Mouse (Mus musculus): ENCODE results near the gene Dnajb4. TPM values are rescaled to one million over a fixed set of nuclear protein-coding genes. Genes with fewer than 3 reads are reported as not detected.

Dnajb4 gene
- polyA plus RNA-seq (2012; rRNA removed), result 15.9 and 20.7 TPM in 2 replicates

- TF ChIP-seq POLR2A (IDR thresholded peaks at IDR 0.05; ENCODE audit: borderline replicate concordance, extremely low read depth, insufficient read depth, insufficient read length, poor library complexity, severe bottlenecking) (peak; percentile 95), CTCF (IDR thresholded peaks at IDR 0.05; ENCODE audit: borderline replicate concordance, extremely low read depth, insufficient read depth, insufficient read length) (no peak)
- DNase-seq (ENCODE audit: low read depth), result peak; percentile 99
Measured at GRCm38 (mm10) chr3:152209967-152210634, at the start of gene Dnajb4, which contains the start of gene Fubp1. Gene Dnajb4, minus strand, starts transcription at chr3:152210302. Gene Fubp1, plus strand, starts transcription at chr3:152210422.

DNA sequence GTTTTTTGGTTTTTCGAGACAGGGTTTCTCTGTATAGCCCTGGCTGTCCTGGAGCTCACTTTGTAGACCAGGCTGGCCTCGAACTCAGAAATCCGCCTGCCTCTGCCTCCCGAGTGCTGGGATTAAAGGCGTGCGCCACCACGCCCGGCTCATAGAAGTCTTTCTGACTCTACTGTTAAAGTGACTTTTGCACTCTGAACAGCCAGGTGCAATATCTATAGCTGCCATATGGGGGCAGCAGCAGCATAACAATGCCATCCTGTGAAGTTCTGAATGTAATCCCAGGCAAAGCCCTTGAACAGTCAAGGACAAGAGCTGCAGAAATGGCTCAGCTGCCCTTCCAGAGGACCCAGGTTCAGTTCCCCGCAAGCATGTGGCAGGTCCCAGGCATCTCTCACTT is 49.3 kb upstream of the Dnajb4 start:
- TF ChIP-seq CTCF (IDR thresholded peaks at IDR 0.05; ENCODE audit: borderline replicate concordance, extremely low read depth, insufficient read depth, insufficient read length), result peak; percentile 77; the same call in 1 of the 2 replicates
- peak; percentile 85 for DNase-seq (ENCODE audit: low read depth)

GRCm38 (mm10) chr3:152257528-152257927 is 47.4 kb upstream of the Dnajb4 start:
- no peak for TF ChIP-seq POLR2A (IDR thresholded peaks at IDR 0.05; ENCODE audit: borderline replicate concordance, extremely low read depth, insufficient read depth, insufficient read length, poor library complexity, severe bottlenecking)
- no peak for TF ChIP-seq CTCF (IDR thresholded peaks at IDR 0.05; ENCODE audit: borderline replicate concordance, extremely low read depth, insufficient read depth, insufficient read length)
- no peak for DNase-seq (ENCODE audit: low read depth)

- DNase-seq (ENCODE audit: low read depth), result no peak
- TF ChIP-seq POLR2A (IDR thresholded peaks at IDR 0.05; ENCODE audit: borderline replicate concordance, extremely low read depth, insufficient read depth, insufficient read length, poor library complexity, severe bottlenecking) (no peak), CTCF (IDR thresholded peaks at IDR 0.05; ENCODE audit: borderline replicate concordance, extremely low read depth, insufficient read depth, insufficient read length) (no peak)
Measured at GRCm38 (mm10) chr3:152250487-152250886, 40.4 kb upstream of the Dnajb4 start.

DNA sequence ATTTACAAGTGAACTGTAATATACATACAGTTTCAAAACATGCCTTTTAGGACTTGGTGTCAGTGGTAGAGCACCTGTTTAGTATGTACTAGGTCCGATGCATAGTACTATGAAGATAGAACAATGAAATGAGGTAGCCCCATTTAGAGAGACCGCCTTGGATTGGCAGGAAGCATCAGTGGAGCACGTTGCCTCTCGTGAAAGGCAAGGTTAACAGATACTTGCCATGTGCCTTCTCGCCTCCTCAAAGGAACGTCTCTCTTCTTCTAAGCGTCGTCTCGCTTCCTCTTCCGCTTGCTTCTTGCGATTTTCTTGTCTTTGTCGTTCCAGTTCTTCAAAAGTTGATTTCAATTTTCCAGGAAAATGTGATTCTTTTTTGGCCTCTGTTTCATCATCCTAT is 37.6 kb upstream of the Dnajb4 start:
- DNase-seq (ENCODE audit: low read depth), result no peak
- no peak for TF ChIP-seq POLR2A (IDR thresholded peaks at IDR 0.05; ENCODE audit: borderline replicate concordance, extremely low read depth, insufficient read depth, insufficient read length, poor library complexity, severe bottlenecking)
- no peak for TF ChIP-seq CTCF (IDR thresholded peaks at IDR 0.05; ENCODE audit: borderline replicate concordance, extremely low read depth, insufficient read depth, insufficient read length)

DNA sequence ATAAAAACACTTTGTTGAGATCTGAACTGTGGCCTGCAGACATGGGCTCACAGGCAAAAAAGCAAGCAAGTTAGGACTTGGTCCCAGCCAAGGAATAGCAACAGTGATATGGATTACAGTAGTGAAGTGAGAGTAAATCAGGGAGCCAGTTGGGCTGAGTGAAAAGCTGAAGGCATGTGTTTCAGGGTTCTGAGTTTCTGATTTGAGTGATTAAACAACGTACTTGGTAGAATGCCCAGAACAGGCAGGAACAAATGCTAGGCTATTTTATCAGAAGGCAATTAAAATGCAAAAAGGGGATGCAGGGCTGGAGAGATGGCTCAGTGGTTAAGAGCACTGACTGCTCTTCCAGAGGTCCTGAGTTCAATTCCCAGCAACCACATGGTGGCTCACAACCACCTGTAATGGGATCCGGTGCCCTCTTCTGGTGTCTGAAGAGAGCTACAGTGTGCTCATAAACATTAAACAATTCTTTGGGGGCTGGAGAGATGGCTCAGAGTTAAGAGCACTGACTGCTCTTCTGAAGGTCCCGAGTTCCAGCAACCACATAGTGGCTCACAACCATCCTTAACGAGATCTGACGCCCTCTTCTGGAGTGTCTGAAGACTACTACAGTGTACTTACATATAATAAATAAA is 35.3 kb upstream of the Dnajb4 start:
- peak; percentile 72 for DNase-seq (ENCODE audit: low read depth)
- TF ChIP-seq POLR2A (IDR thresholded peaks at IDR 0.05; ENCODE audit: borderline replicate concordance, extremely low read depth, insufficient read depth, insufficient read length, poor library complexity, severe bottlenecking), result no peak

GRCm38 (mm10) chr3:152243304-152243703 is 33.2 kb upstream of the Dnajb4 start:
- TF ChIP-seq POLR2A (IDR thresholded peaks at IDR 0.05; ENCODE audit: borderline replicate concordance, extremely low read depth, insufficient read depth, insufficient read length, poor library complexity, severe bottlenecking), result no peak
- TF ChIP-seq CTCF (IDR thresholded peaks at IDR 0.05; ENCODE audit: borderline replicate concordance, extremely low read depth, insufficient read depth, insufficient read length), result no peak
- no peak for DNase-seq (ENCODE audit: low read depth)

DNA sequence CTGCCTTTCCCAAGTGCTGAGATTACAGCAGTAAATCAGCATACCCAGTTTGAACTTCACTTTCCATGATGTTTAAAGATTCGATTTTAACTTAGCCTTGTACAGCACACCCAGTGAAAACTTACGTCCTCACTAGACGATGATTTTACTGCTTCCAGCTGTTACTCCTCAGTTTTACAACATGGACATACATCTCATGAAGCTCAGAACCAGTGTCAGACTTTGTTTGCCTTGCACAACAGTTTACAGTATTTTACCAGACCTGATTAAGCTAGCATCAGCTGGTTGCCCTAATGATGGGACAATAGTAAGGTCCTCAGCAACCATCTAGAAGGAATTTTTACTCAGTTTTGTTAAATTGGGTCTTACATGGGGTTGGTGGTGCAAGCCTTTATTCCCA is 31.0 kb upstream of the Dnajb4 start:
- TF ChIP-seq POLR2A (IDR thresholded peaks at IDR 0.05; ENCODE audit: borderline replicate concordance, extremely low read depth, insufficient read depth, insufficient read length, poor library complexity, severe bottlenecking), result no peak
- TF ChIP-seq CTCF (IDR thresholded peaks at IDR 0.05; ENCODE audit: borderline replicate concordance, extremely low read depth, insufficient read depth, insufficient read length), result no peak
- DNase-seq (ENCODE audit: low read depth), result no peak

- TF ChIP-seq CTCF (IDR thresholded peaks at IDR 0.05; ENCODE audit: borderline replicate concordance, extremely low read depth, insufficient read depth, insufficient read length) (no peak), POLR2A (IDR thresholded peaks at IDR 0.05; ENCODE audit: borderline replicate concordance, extremely low read depth, insufficient read depth, insufficient read length, poor library complexity, severe bottlenecking) (no peak)
- no peak for DNase-seq (ENCODE audit: low read depth)
Measured at GRCm38 (mm10) chr3:152239592-152239991, 29.5 kb upstream of the Dnajb4 start.

- TF ChIP-seq CTCF (IDR thresholded peaks at IDR 0.05; ENCODE audit: borderline replicate concordance, extremely low read depth, insufficient read depth, insufficient read length), result no peak
- TF ChIP-seq POLR2A (IDR thresholded peaks at IDR 0.05; ENCODE audit: borderline replicate concordance, extremely low read depth, insufficient read depth, insufficient read length, poor library complexity, severe bottlenecking), result no peak
- DNase-seq (ENCODE audit: low read depth), result no peak
Measured at GRCm38 (mm10) chr3:152238836-152239235, 28.7 kb upstream of the Dnajb4 start.

- TF ChIP-seq CTCF (IDR thresholded peaks at IDR 0.05; ENCODE audit: borderline replicate concordance, extremely low read depth, insufficient read depth, insufficient read length) (no peak), POLR2A (IDR thresholded peaks at IDR 0.05; ENCODE audit: borderline replicate concordance, extremely low read depth, insufficient read depth, insufficient read length, poor library complexity, severe bottlenecking) (no peak)
- DNase-seq (ENCODE audit: low read depth), result no peak
Measured at GRCm38 (mm10) chr3:152235805-152236204, 25.7 kb upstream of the Dnajb4 start.

- TF ChIP-seq POLR2A (IDR thresholded peaks at IDR 0.05; ENCODE audit: borderline replicate concordance, extremely low read depth, insufficient read depth, insufficient read length, poor library complexity, severe bottlenecking), result no peak
- TF ChIP-seq CTCF (IDR thresholded peaks at IDR 0.05; ENCODE audit: borderline replicate concordance, extremely low read depth, insufficient read depth, insufficient read length), result no peak
- no peak for DNase-seq (ENCODE audit: low read depth)
Measured at GRCm38 (mm10) chr3:152235238-152235637, 25.1 kb upstream of the Dnajb4 start.
